Mouse (Mus musculus) ES-Bruce4 (cell line): ENCODE measurements around the gene Vangl1.

Experiments used
- CTCF ChIP-seq: IDR thresholded peaks from one replicate; pipeline ENCODE4 v1.8.1; 2011; ENCODE audit warnings: low read depth, low read length
- EP300 ChIP-seq: IDR thresholded peaks from 2 replicates; pipeline ENCODE4 v1.6.1; 2011; ENCODE audit warnings: low read depth, low read length; ENCODE audit not compliant: insufficient read depth
- POLR2A ChIP-seq: IDR thresholded peaks from one replicate; pipeline ENCODE4 v1.8.1; 2011; ENCODE audit warnings: low read length; ENCODE audit not compliant: insufficient read depth

DNA sequence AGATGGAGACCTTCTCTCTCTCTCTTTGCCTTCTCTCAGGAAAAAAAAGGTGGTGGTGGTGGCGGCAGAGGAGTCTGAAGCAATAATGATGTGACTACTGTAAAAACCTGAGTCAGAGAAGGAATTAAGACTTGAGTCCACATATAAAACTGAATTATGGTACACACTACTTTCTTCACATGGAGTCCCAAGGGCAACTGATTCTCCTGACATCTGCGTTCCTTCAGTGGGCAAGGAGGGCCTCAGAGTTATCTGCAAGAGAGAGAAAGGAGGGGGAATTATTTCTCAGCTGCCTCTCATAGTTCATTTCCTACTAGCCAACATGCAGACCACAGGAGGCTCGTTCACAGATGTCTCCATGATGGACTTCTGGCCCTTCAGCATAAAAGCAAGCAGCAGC, 40.1 kb upstream of the Vangl1 start:
- no peak for TF ChIP-seq POLR2A
- TF ChIP-seq CTCF: no peak
- TF ChIP-seq EP300: no peak
